Mouse (Mus musculus): Measurements from ENCODE around the gene Hsd17b11. TPM values are rescaled to one million over a fixed set of nuclear protein-coding genes. Genes with fewer than 3 reads are reported as not detected.
"Not testable (repeated sequence)": the region's sequence is repeated elsewhere in the genome, so short reads cannot be mapped to it uniquely, and the experiment has no call there.

The Hsd17b11 gene
- polyA plus RNA-seq, 1 experiment, result 18.8 TPM

DNA sequence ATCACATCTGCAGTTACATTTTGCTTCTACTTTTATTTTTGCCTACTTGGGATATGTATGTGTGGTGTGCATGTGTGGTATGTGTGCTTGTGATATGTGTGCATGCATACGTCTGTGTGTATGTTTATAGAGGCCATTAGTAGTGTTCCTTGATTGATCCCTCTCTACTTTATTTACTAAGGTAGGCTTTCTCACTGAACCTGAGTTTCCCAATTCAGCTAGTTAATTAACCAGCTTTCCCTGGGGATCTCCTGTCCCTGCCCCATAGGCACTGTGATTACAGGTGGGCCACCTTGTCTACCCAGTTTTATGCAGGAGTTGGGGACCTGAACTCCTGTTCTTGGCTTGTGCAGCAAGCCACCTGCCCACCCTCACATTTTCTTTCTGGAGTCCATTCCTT is 15.0 kb upstream of the Hsd17b11 start:
- no peak overlapping the region for H3K27ac ChIP-seq (ENCODE audit: control insufficient read depth, insufficient read depth, low read length)
- TF ChIP-seq POLR2A (IDR thresholded peaks at IDR 0.05; ENCODE audit: control insufficient read depth, extremely low read depth, insufficient read depth, low read length, poor library complexity) (no peak), CTCF (IDR thresholded peaks at IDR 0.05; ENCODE audit: borderline replicate concordance, control insufficient read depth, extremely low read depth, insufficient read depth, low read length, poor library complexity) (no peak)
- DNase-seq, result no peak
- 100% methylated on average over 1 of the region's 1 CpGs for WGBS
- H3K4me3 ChIP-seq (ENCODE audit: control insufficient read depth, insufficient read depth, low read length), result no peak overlapping the region
- H3K27me3 ChIP-seq (ENCODE audit: control insufficient read depth, insufficient read depth, low read length), result no peaks in the 10 kb centered on the region
- H3K4me1 ChIP-seq (replicated peaks; ENCODE audit: control insufficient read depth, insufficient read depth, low read length), result no peaks in the 10 kb centered on the region
- no peaks in the 10 kb centered on the region for H3K36me3 ChIP-seq (ENCODE audit: control insufficient read depth, insufficient read depth, low read length)

GRCm38 (mm10) chr5:104035824-104036223 is 14.1 kb upstream of the Hsd17b11 start:
- WGBS, result 86% methylated on average over 1 of the region's 1 CpGs
- Histone ChIP-seq H3K4me1 (replicated peaks; ENCODE audit: control insufficient read depth, insufficient read depth, low read length) (no peaks in the 10 kb centered on the region), H3K27ac (ENCODE audit: control insufficient read depth, insufficient read depth, low read length) (no peak overlapping the region), H3K27me3 (ENCODE audit: control insufficient read depth, insufficient read depth, low read length) (no peaks in the 10 kb centered on the region), H3K36me3 (ENCODE audit: control insufficient read depth, insufficient read depth, low read length) (no peaks in the 10 kb centered on the region), H3K4me3 (ENCODE audit: control insufficient read depth, insufficient read depth, low read length) (no peak overlapping the region)
- DNase-seq, result no peak
- TF ChIP-seq POLR2A (IDR thresholded peaks at IDR 0.05; ENCODE audit: control insufficient read depth, extremely low read depth, insufficient read depth, low read length, poor library complexity) (no peak), CTCF (IDR thresholded peaks at IDR 0.05; ENCODE audit: borderline replicate concordance, control insufficient read depth, extremely low read depth, insufficient read depth, low read length, poor library complexity) (no peak)

DNA sequence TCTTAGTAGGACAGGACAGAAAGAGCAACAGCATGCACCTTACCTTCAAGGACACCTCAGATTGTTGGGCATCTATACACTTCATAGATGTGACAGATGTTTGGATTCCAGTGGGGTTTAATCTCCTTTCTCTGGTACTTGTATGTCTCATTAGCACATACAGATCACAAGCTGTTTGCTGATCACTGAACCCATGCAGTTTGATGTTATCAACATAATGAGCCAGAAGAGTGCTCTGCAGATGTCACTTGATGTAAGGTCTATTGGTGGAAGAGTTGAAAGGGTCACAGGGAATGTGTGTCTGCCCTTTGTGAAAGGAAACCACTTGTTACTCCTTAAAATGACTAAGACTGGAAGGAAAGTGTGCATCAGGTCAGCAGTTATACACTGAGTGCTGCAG is 13.3 kb upstream of the Hsd17b11 start:
- H3K4me3 ChIP-seq (ENCODE audit: control insufficient read depth, insufficient read depth, low read length), result no peak overlapping the region
- no peak for DNase-seq
- TF ChIP-seq CTCF (IDR thresholded peaks at IDR 0.05; ENCODE audit: borderline replicate concordance, control insufficient read depth, extremely low read depth, insufficient read depth, low read length, poor library complexity) (no peak), POLR2A (IDR thresholded peaks at IDR 0.05; ENCODE audit: control insufficient read depth, extremely low read depth, insufficient read depth, low read length, poor library complexity) (no peak)
- H3K36me3 ChIP-seq (ENCODE audit: control insufficient read depth, insufficient read depth, low read length), result no peaks in the 10 kb centered on the region
- no peak overlapping the region for H3K27ac ChIP-seq (ENCODE audit: control insufficient read depth, insufficient read depth, low read length)
- no peaks in the 10 kb centered on the region for H3K4me1 ChIP-seq (replicated peaks; ENCODE audit: control insufficient read depth, insufficient read depth, low read length)
- no peaks in the 10 kb centered on the region for H3K27me3 ChIP-seq (ENCODE audit: control insufficient read depth, insufficient read depth, low read length)

DNA sequence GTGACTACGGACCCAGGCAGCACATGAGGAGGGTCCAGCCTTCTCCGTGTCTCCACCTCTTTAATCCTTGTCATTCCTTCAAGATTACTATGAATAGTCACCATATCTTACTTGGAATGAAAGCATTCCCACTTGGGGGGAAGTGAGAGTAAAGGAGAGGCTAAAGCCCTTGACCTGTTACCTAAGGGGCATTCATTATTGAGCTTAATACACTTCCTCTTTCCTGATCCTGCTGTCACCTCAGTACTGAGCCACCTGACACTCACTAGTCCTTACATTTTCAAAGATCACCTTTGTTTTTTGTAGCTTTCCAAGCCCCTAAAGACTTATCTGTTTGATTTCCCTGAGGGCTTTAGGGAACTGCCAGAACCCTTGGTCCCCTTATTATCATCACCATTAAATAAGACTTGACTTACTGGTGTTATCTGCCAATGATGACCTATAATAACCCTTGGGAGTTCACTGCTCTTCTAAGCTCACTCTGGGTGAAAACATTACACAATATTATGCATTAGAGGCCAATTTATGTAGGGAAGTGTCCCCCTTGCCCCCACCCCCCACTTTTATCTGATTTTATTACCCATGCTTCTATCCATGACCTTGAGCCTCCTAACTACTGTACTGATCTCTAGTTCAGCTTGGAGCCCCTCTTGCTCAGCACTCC is 10.8 kb upstream of the Hsd17b11 start:
- Histone ChIP-seq H3K4me1 (replicated peaks; ENCODE audit: control insufficient read depth, insufficient read depth, low read length) (no peaks in the 10 kb centered on the region), H3K27me3 (ENCODE audit: control insufficient read depth, insufficient read depth, low read length) (no peaks in the 10 kb centered on the region), H3K27ac (ENCODE audit: control insufficient read depth, insufficient read depth, low read length) (no peak overlapping the region), H3K36me3 (ENCODE audit: control insufficient read depth, insufficient read depth, low read length) (no peaks in the 10 kb centered on the region), H3K4me3 (ENCODE audit: control insufficient read depth, insufficient read depth, low read length) (no peak overlapping the region)
- no peak for DNase-seq
- WGBS, result 100% methylated on average over 2 of the region's 2 CpGs
- TF ChIP-seq CTCF (IDR thresholded peaks at IDR 0.05; ENCODE audit: borderline replicate concordance, control insufficient read depth, extremely low read depth, insufficient read depth, low read length, poor library complexity) (no peak), POLR2A (IDR thresholded peaks at IDR 0.05; ENCODE audit: control insufficient read depth, extremely low read depth, insufficient read depth, low read length, poor library complexity) (no peak)

- Histone ChIP-seq H3K36me3 (ENCODE audit: control insufficient read depth, insufficient read depth, low read length) (no peaks in the 10 kb centered on the region), H3K4me1 (replicated peaks; ENCODE audit: control insufficient read depth, insufficient read depth, low read length) (peaks cover 21% of the 10 kb centered on the region), H3K27me3 (ENCODE audit: control insufficient read depth, insufficient read depth, low read length) (no peaks in the 10 kb centered on the region), H3K27ac (ENCODE audit: control insufficient read depth, insufficient read depth, low read length) (no peak overlapping the region), H3K4me3 (ENCODE audit: control insufficient read depth, insufficient read depth, low read length) (no peak overlapping the region)
- WGBS, result 34% methylated on average over 17 of the region's 17 CpGs
- DNase-seq, result no peak
- TF ChIP-seq CTCF (IDR thresholded peaks at IDR 0.05; ENCODE audit: borderline replicate concordance, control insufficient read depth, extremely low read depth, insufficient read depth, low read length, poor library complexity) (no peak), POLR2A (IDR thresholded peaks at IDR 0.05; ENCODE audit: control insufficient read depth, extremely low read depth, insufficient read depth, low read length, poor library complexity) (no peak)
Measured at GRCm38 (mm10) chr5:104025245-104025854, 3.6 kb upstream of the Hsd17b11 start.

- Histone ChIP-seq H3K4me1 (replicated peaks; ENCODE audit: control insufficient read depth, insufficient read depth, low read length) (peaks cover 25% of the 10 kb centered on the region), H3K4me3 (ENCODE audit: control insufficient read depth, insufficient read depth, low read length) (no peak overlapping the region), H3K27me3 (ENCODE audit: control insufficient read depth, insufficient read depth, low read length) (no peaks in the 10 kb centered on the region), H3K27ac (ENCODE audit: control insufficient read depth, insufficient read depth, low read length) (no peak overlapping the region), H3K36me3 (ENCODE audit: control insufficient read depth, insufficient read depth, low read length) (no peaks in the 10 kb centered on the region)
- DNase-seq, result no peak
- WGBS, result 86% methylated on average over 11 of the region's 11 CpGs
- no peak for TF ChIP-seq POLR2A (IDR thresholded peaks at IDR 0.05; ENCODE audit: control insufficient read depth, extremely low read depth, insufficient read depth, low read length, poor library complexity)
- TF ChIP-seq CTCF (IDR thresholded peaks at IDR 0.05; ENCODE audit: borderline replicate concordance, control insufficient read depth, extremely low read depth, insufficient read depth, low read length, poor library complexity), result no peak
Measured at GRCm38 (mm10) chr5:104024762-104025161, 3.0 kb upstream of the Hsd17b11 start.

DNA sequence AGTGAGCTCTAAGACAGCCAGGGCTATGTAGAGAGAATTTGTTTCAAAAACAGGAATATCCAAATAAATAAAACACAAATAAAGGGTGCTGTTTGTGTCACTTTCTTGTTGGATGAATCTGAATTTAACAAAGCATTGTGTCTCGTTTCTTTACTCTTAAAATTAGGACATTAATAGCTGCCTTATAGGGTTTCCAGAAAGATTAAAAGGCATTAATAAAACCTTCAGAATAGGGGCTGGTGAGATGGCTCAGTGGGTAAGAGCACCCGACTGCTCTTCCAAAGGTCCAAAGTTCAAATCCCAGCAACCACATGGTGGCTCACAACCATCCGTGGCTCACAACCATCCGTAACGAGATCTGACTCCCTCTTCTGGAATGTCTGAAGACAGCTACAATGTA is 2.5 kb upstream of the Hsd17b11 start:
- H3K27ac ChIP-seq (ENCODE audit: control insufficient read depth, insufficient read depth, low read length); H3K36me3 ChIP-seq (ENCODE audit: control insufficient read depth, insufficient read depth, low read length); H3K4me3 ChIP-seq (ENCODE audit: control insufficient read depth, insufficient read depth, low read length); DNase-seq; H3K27me3 ChIP-seq (ENCODE audit: control insufficient read depth, insufficient read depth, low read length): not testable (repeated sequence)
- peaks cover 29% of the 10 kb centered on the region for H3K4me1 ChIP-seq (replicated peaks; ENCODE audit: control insufficient read depth, insufficient read depth, low read length)
- WGBS, result 95% methylated on average over 5 of the region's 5 CpGs
